Mouse (Mus musculus) lung, embryonic 16.5 days (tissue): ENCODE results near the gene Anp32a. TPM values are rescaled to one million over a fixed set of nuclear protein-coding genes. Genes with fewer than 3 reads are reported as not detected.

Experiments used
- ATAC-seq: fragments of 200-750 bp; cut with Nextera tagmentation; 2 replicates; pipeline ENCODE4 v1.8.0; 2017; ENCODE audit warnings: low read depth, mild to moderate bottlenecking, moderate library complexity
- H3K27ac ChIP-seq: fragments of 300-500 bp; sonication (generic); 2 replicates; pipeline ENCODE4 v1.5.1; 2014; ENCODE audit warnings: mild to moderate bottlenecking, control low read depth, low read length
- H3K27me3 ChIP-seq: fragments of 300-500 bp; sonication (generic); 2 replicates; pipeline ENCODE4 v1.6.1; 2014; ENCODE audit warnings: low read depth, low read length, mixed read lengths; ENCODE audit not compliant: control insufficient read depth, insufficient read depth
- H3K36me3 ChIP-seq: fragments of 300-500 bp; sonication (generic); 2 replicates; pipeline ENCODE4 v1.6.1; 2014; ENCODE audit warnings: low read length; ENCODE audit not compliant: control insufficient read depth, insufficient read depth
- H3K4me1 ChIP-seq: fragments of 300-500 bp; sonication (generic); replicated peaks from 2 replicates; pipeline ENCODE4 v1.6.1; 2014; ENCODE audit warnings: low read length, mixed read lengths; ENCODE audit not compliant: control insufficient read depth, insufficient read depth
- H3K4me2 ChIP-seq: fragments of 300-500 bp; sonication (generic); 2 replicates; pipeline ENCODE4 v1.6.1; 2014; ENCODE audit warnings: low read depth, low read length, control low read depth
- H3K4me3 ChIP-seq: fragments of 300-500 bp; sonication (generic); 2 replicates; pipeline ENCODE4 v1.5.1; 2014; ENCODE audit warnings: mild to moderate bottlenecking, low read length, control low read depth
- H3K9ac ChIP-seq: fragments of 300-500 bp; sonication (generic); 2 replicates; pipeline ENCODE4 v1.6.1; 2014; ENCODE audit warnings: low read length, control low read depth
- H3K9me3 ChIP-seq: fragments of 300-500 bp; sonication (generic); 2 replicates; pipeline ENCODE4 v1.6.1; 2016; ENCODE audit warnings: low read length; ENCODE audit not compliant: control insufficient read depth
- WGBS: fragments of 180-500 bp; shearing (Covaris S2); extraction: QIAGEN DNeasy Blood & Tissue Kit; methylation state at CpG from one replicate; pipeline ENCODE4 v1.1.7; 2014; 5-methylcytosine and 5-hydroxymethylcytosine counted together
- polyA plus RNA-seq: library from polyadenylated mRNA; unstranded; fragments of >200 nt; fragmentation: Nextera tagmentation; extraction: Ambion mirVana; gene quantifications from 2 replicates; pipeline ENCODE4 v1.2.1, GENCODE M21; 2015

Anp32a gene
- polyA plus RNA-seq, 1 experiment from 2014 or later: 205 TPM

- H3K27me3 ChIP-seq: no peaks in the 10 kb centered on the region
- no peak overlapping the region for H3K4me3 ChIP-seq
- no peaks in the 10 kb centered on the region for H3K36me3 ChIP-seq
- 81% methylated on average over 6 of the region's 6 CpGs for WGBS
- H3K9ac ChIP-seq: no peak overlapping the region
- H3K4me1 ChIP-seq: peaks cover 7% of the 10 kb centered on the region; the same call in 1 of the 2 replicates
- no peaks in the 10 kb centered on the region for H3K9me3 ChIP-seq
- H3K27ac ChIP-seq: no peak overlapping the region
- ATAC-seq: no peak
- H3K4me2 ChIP-seq: no peak overlapping the region
Measured at GRCm38 (mm10) chr9:62385062-62385461, 44.0 kb downstream of the Anp32a start.

- Histone ChIP-seq H3K9me3 (no peaks in the 10 kb centered on the region), H3K4me2 (no peak overlapping the region), H3K27ac (no peak overlapping the region), H3K27me3 (no peaks in the 10 kb centered on the region), H3K4me3 (no peak overlapping the region), H3K4me1 (peaks cover 6% of the 10 kb centered on the region; the same call in 1 of the 2 replicates), H3K36me3 (no peaks in the 10 kb centered on the region), H3K9ac (no peak overlapping the region)
- 57% methylated on average over 4 of the region's 4 CpGs for WGBS
- no peak for ATAC-seq
Measured at GRCm38 (mm10) chr9:62385727-62386518, 44.8 kb downstream of the Anp32a start.

- no peak for ATAC-seq
- no peaks in the 10 kb centered on the region for H3K4me1 ChIP-seq
- H3K4me3 ChIP-seq: no peak overlapping the region
- H3K9me3 ChIP-seq: no peaks in the 10 kb centered on the region
- H3K27me3 ChIP-seq: no peaks in the 10 kb centered on the region
- 64% methylated on average over 9 of the region's 9 CpGs for WGBS
- H3K27ac ChIP-seq: no peak overlapping the region
- H3K36me3 ChIP-seq: no peaks in the 10 kb centered on the region
- H3K9ac ChIP-seq: no peak overlapping the region
- H3K4me2 ChIP-seq: no peak overlapping the region
Measured at GRCm38 (mm10) chr9:62389735-62390134, 48.6 kb downstream of the Anp32a start.

- ATAC-seq: no peak
- WGBS: 45% methylated on average over 2 of the region's 2 CpGs
- no peak overlapping the region for H3K27ac ChIP-seq
- H3K9me3 ChIP-seq: no peaks in the 10 kb centered on the region
- no peaks in the 10 kb centered on the region for H3K4me1 ChIP-seq
- H3K27me3 ChIP-seq: no peaks in the 10 kb centered on the region
- H3K9ac ChIP-seq: no peak overlapping the region
- no peak overlapping the region for H3K4me3 ChIP-seq
- no peak overlapping the region for H3K4me2 ChIP-seq
- no peaks in the 10 kb centered on the region for H3K36me3 ChIP-seq
Measured at GRCm38 (mm10) chr9:62393531-62393930, 52.4 kb downstream of the Anp32a start.

GRCm38 (mm10) chr9:62394163-62394562 is 53.1 kb downstream of the Anp32a start:
- no peak for ATAC-seq
- H3K9ac ChIP-seq: no peak overlapping the region
- no peaks in the 10 kb centered on the region for H3K9me3 ChIP-seq
- H3K36me3 ChIP-seq: no peaks in the 10 kb centered on the region
- H3K4me1 ChIP-seq: no peaks in the 10 kb centered on the region
- no peaks in the 10 kb centered on the region for H3K27me3 ChIP-seq
- no peak overlapping the region for H3K27ac ChIP-seq
- no peak overlapping the region for H3K4me2 ChIP-seq
- WGBS: 43% methylated on average over 2 of the region's 2 CpGs
- no peak overlapping the region for H3K4me3 ChIP-seq

- no peaks in the 10 kb centered on the region for H3K9me3 ChIP-seq
- H3K27me3 ChIP-seq: no peaks in the 10 kb centered on the region
- peak overlapping the region; percentile 24; the same call in 1 of the 2 replicates for H3K9ac ChIP-seq
- H3K4me1 ChIP-seq: peaks cover 5% of the 10 kb centered on the region; the same call in 1 of the 2 replicates
- H3K36me3 ChIP-seq: no peaks in the 10 kb centered on the region
- 36% methylated on average over 11 of the region's 11 CpGs for WGBS
- H3K4me3 ChIP-seq: no peak overlapping the region
- no peak for ATAC-seq
- no peak overlapping the region for H3K4me2 ChIP-seq
- no peak overlapping the region for H3K27ac ChIP-seq
Measured at GRCm38 (mm10) chr9:62400531-62401170, 59.6 kb downstream of the Anp32a start.

- Histone ChIP-seq H3K4me2 (no peak overlapping the region), H3K4me1 (peaks cover 5% of the 10 kb centered on the region; the same call in 1 of the 2 replicates), H3K9me3 (no peaks in the 10 kb centered on the region), H3K9ac (no peak overlapping the region), H3K4me3 (no peak overlapping the region), H3K27ac (no peak overlapping the region), H3K27me3 (no peaks in the 10 kb centered on the region), H3K36me3 (no peaks in the 10 kb centered on the region)
- WGBS: 75% methylated on average over 1 of the region's 1 CpGs
- no peak for ATAC-seq
Measured at GRCm38 (mm10) chr9:62401589-62401988, 60.5 kb downstream of the Anp32a start.

GRCm38 (mm10) chr9:62406423-62407013 is 65.4 kb downstream of the Anp32a start:
- H3K36me3 ChIP-seq: no peaks in the 10 kb centered on the region
- H3K27me3 ChIP-seq: no peaks in the 10 kb centered on the region
- H3K4me1 ChIP-seq: no peaks in the 10 kb centered on the region
- H3K9ac ChIP-seq: no peak overlapping the region
- 54% methylated on average over 7 of the region's 7 CpGs for WGBS
- no peak overlapping the region for H3K27ac ChIP-seq
- ATAC-seq: no peak
- no peaks in the 10 kb centered on the region for H3K9me3 ChIP-seq
- no peak overlapping the region for H3K4me2 ChIP-seq
- H3K4me3 ChIP-seq: no peak overlapping the region
